Comparison of ENCODE assay signal across 7 mouse cellular contexts in genomic region chr10:75835307-75835706, GRCm38 (mm10). TPM values are rescaled to one million over a fixed set of nuclear protein-coding genes. Genes with fewer than 3 reads are reported as not detected.
DNase-seq lines count a peak whose midpoint lies in the region; ATAC-seq and TF ChIP-seq lines count a peak whose summit lies in the region.

No protein-coding gene starts in this region.

- intact Hi-C loops in heart, postnatal 10 days (cut with DNase I) = loop anchor here (2.0 to 5.0 kb wide), 2 partner anchors 63 to 73 kb away; partner anchors contain the start of genes Cabin1 and Ddt

- H3K4me3 ChIP-seq in ES-Bruce4 (ENCODE audit: low read depth, low read length) = peak overlapping the region; percentile 78
- peak overlapping the region; percentile 84 for H3K4me3 ChIP-seq in erythroblast, embryonic 14.5 days (replicated peaks)

- peak overlapping the region; percentile 78 for H3K9ac ChIP-seq in ES-Bruce4 (ENCODE audit: low read depth, poor library complexity, severe bottlenecking)

- no peaks in the 10 kb centered on the region for H3K27me3 ChIP-seq in ES-Bruce4 (ENCODE audit: control insufficient read depth, insufficient read depth, low read length, poor library complexity, severe bottlenecking)
- peaks cover 26% of the 10 kb centered on the region for H3K27me3 ChIP-seq in erythroblast, embryonic 14.5 days (ENCODE audit: control insufficient read depth)
- H3K27me3 ChIP-seq in splenic B cell, adult 2 months (ENCODE audit: control insufficient read depth, insufficient read depth, low read length, poor library complexity, severe bottlenecking) = no peaks in the 10 kb centered on the region

- peak; percentile 58 to 62 for DNase-seq in adrenal gland, adult 18-20 months (ENCODE audit: low spot score in 2 of 2)
- DNase-seq in heart, postnatal 10 days = peak; percentile 49 to 69
- peak; percentile 92 for DNase-seq in kidney, postnatal 36 days
- peak; percentile 90 for DNase-seq in splenic B cell, adult 2 months (ENCODE audit: low read depth, low spot score)

- peaks cover 5% of the 10 kb centered on the region for H3K4me1 ChIP-seq in ES-Bruce4 (ENCODE audit: control insufficient read depth, insufficient read depth, low read length)
- H3K4me1 ChIP-seq in erythroblast, embryonic 14.5 days (ENCODE audit: control insufficient read depth) = peaks cover 65% of the 10 kb centered on the region

- peak; percentile 71 for TF ChIP-seq POLR2A in ES-Bruce4 (IDR thresholded peaks at IDR 0.05; ENCODE audit: insufficient read depth, low read length)

- TF ChIP-seq EP300 in ES-Bruce4 (IDR thresholded peaks at IDR 0.05; ENCODE audit: insufficient read depth, low read depth, low read length) = peak; percentile 81

- H3K9me3 ChIP-seq in ES-Bruce4 (replicated peaks; ENCODE audit: control insufficient read depth, insufficient read depth, low read length, poor library complexity, severe bottlenecking) = no peaks in the 10 kb centered on the region
- no peaks in the 10 kb centered on the region for H3K9me3 ChIP-seq in erythroblast, embryonic 14.5 days (ENCODE audit: control insufficient read depth, low read length)

- no peaks in the 10 kb centered on the region for H3K36me3 ChIP-seq in ES-Bruce4 (ENCODE audit: control insufficient read depth, insufficient read depth, low read length, poor library complexity, severe bottlenecking)
- H3K36me3 ChIP-seq in erythroblast, embryonic 14.5 days (ENCODE audit: control insufficient read depth) = no peaks in the 10 kb centered on the region
- no peaks in the 10 kb centered on the region for H3K36me3 ChIP-seq in splenic B cell, adult 2 months (ENCODE audit: control insufficient read depth, insufficient read depth, low read length, poor library complexity, severe bottlenecking)

- ATAC-seq in megakaryocyte-erythroid progenitor cell, adult 5-6 weeks (replicated peaks; ENCODE audit: low FRiP score, low TSS enrichment, poor library complexity, severe bottlenecking) = peak; percentile 51

- peak overlapping the region; percentile 60 for H3K27ac ChIP-seq in ES-Bruce4 (ENCODE audit: insufficient read depth, low read length)

- TF ChIP-seq CTCF in ES-Bruce4 (IDR thresholded peaks at IDR 0.05; ENCODE audit: low read depth, low read length) = no peak

RNA-seq across cellular contexts. Expression of gene Gstt2, which starts 1.9 kb away (rescaled TPM):
- 26.3 and 31.9 TPM in 2 replicates for polyA plus RNA-seq in ES-Bruce4 (2011; ENCODE audit: insufficient read depth, insufficient read length, low read depth, missing spikeins)
- 10 to 100 TPM; 25.5 to 31.1 TPM for total RNA-seq in adrenal gland, adult 18-20 months (2021)
- 0.64 and 0.70 TPM in 2 replicates for polyA plus RNA-seq in erythroblast, embryonic 14.5 days (2012)
- 10 to 100 TPM; 10.1 to 12.7 TPM for total RNA-seq in heart, postnatal 10 days (2021)
- 9.3 and 15.1 TPM in 2 replicates for total RNA-seq in megakaryocyte-erythroid progenitor cell, adult 5-6 weeks (2014; fragmentation: Nextera tagmentation)
- total RNA-seq in megakaryocyte-erythroid progenitor cell, adult 5-6 weeks (2017) = 10.0 and 24.9 TPM in 2 replicates

RNA-seq across cellular contexts. Expression of gene Gstt4, which starts 13.0 kb away (rescaled TPM):
- polyA plus RNA-seq in ES-Bruce4 (2011; ENCODE audit: insufficient read depth, insufficient read length, low read depth, missing spikeins) = not detected in 2 replicates
- not detected for total RNA-seq in adrenal gland, adult 18-20 months (2021)
- not detected in 2 replicates for polyA plus RNA-seq in erythroblast, embryonic 14.5 days (2012)
- not detected for total RNA-seq in heart, postnatal 10 days (2021)
- not detected in 2 replicates for total RNA-seq in megakaryocyte-erythroid progenitor cell, adult 5-6 weeks (2014; fragmentation: Nextera tagmentation)
- total RNA-seq in megakaryocyte-erythroid progenitor cell, adult 5-6 weeks (2017) = 0.65 TPM in 1 of 2 replicates, not detected in the other

RNA-seq across cellular contexts. Expression of gene Mif, which starts 24.7 kb away (rescaled TPM):
- 1,651 and 1,929 TPM in 2 replicates for polyA plus RNA-seq in ES-Bruce4 (2011; ENCODE audit: insufficient read depth, insufficient read length, low read depth, missing spikeins)
- total RNA-seq in adrenal gland, adult 18-20 months (2021) = 100 to 1,000 TPM; 221 to 268 TPM
- polyA plus RNA-seq in erythroblast, embryonic 14.5 days (2012) = 42.3 and 44.8 TPM in 2 replicates
- total RNA-seq in heart, postnatal 10 days (2021) = 100 to 1,000 TPM; 321 to 324 TPM
- 591 and 602 TPM in 2 replicates for total RNA-seq in megakaryocyte-erythroid progenitor cell, adult 5-6 weeks (2014; fragmentation: Nextera tagmentation)
- total RNA-seq in megakaryocyte-erythroid progenitor cell, adult 5-6 weeks (2017) = 419 and 579 TPM in 2 replicates

RNA-seq across cellular contexts. Expression of gene Gstt1, which starts 36.9 kb away (rescaled TPM):
- polyA plus RNA-seq in ES-Bruce4 (2011; ENCODE audit: insufficient read depth, insufficient read length, low read depth, missing spikeins) = 8.9 and 9.5 TPM in 2 replicates
- 10 to 100 TPM; 57.9 to 82.4 TPM for total RNA-seq in adrenal gland, adult 18-20 months (2021)
- polyA plus RNA-seq in erythroblast, embryonic 14.5 days (2012) = 0.14 and 0.22 TPM in 2 replicates
- total RNA-seq in heart, postnatal 10 days (2021) = 1 to 10 TPM; 5.9 to 7.9 TPM
- 0.49 and 2.5 TPM in 2 replicates for total RNA-seq in megakaryocyte-erythroid progenitor cell, adult 5-6 weeks (2014; fragmentation: Nextera tagmentation)
- 1.4 and 2.1 TPM in 2 replicates for total RNA-seq in megakaryocyte-erythroid progenitor cell, adult 5-6 weeks (2017)

RNA-seq across cellular contexts. Expression of gene Gstt3, which starts 54.1 kb away (rescaled TPM):
- 9.7 and 11.6 TPM in 2 replicates for polyA plus RNA-seq in ES-Bruce4 (2011; ENCODE audit: insufficient read depth, insufficient read length, low read depth, missing spikeins)
- total RNA-seq in adrenal gland, adult 18-20 months (2021) = 10 to 100 TPM; 19.5 to 30.6 TPM
- 0.12 TPM in 1 of 2 replicates, not detected in the other for polyA plus RNA-seq in erythroblast, embryonic 14.5 days (2012)
- 1 to 10 TPM; 1.9 to 3.0 TPM for total RNA-seq in heart, postnatal 10 days (2021)
- total RNA-seq in megakaryocyte-erythroid progenitor cell, adult 5-6 weeks (2014; fragmentation: Nextera tagmentation) = 2.0 and 2.7 TPM in 2 replicates
- total RNA-seq in megakaryocyte-erythroid progenitor cell, adult 5-6 weeks (2017) = 3.0 TPM in 1 of 2 replicates, not detected in the other

Comparison
In these comparisons a context has a peak if more than half of its experiments do, and no peak if none do; other contexts are left out.
1. Peak in every context shown above with its lines: DNase-seq, ATAC-seq, H3K4me3 ChIP-seq and H3K27ac ChIP-seq.